Mouse (Mus musculus) pancreas, adult 10 weeks (tissue): ENCODE results near the gene Lars2. TPM values are rescaled to one million over a fixed set of nuclear protein-coding genes. Genes with fewer than 3 reads are reported as not detected.

Experiments
- polyA plus RNA-seq: library from polyadenylated mRNA; stranded (reverse); fragments of 350-450 nt; fragmentation: Illumina TruSeq; extraction: RNeasy Lipid Tissue Mini Kit (QIAGEN cat#74804); gene quantifications from one replicate; pipeline ENCODE4 v1.2.3, GENCODE M21; 2015; ENCODE audit warnings: low read depth, low replicate concordance; ENCODE audit not compliant: insufficient read depth

Gene Lars2
- polyA plus RNA-seq = 33,747 TPM

DNA sequence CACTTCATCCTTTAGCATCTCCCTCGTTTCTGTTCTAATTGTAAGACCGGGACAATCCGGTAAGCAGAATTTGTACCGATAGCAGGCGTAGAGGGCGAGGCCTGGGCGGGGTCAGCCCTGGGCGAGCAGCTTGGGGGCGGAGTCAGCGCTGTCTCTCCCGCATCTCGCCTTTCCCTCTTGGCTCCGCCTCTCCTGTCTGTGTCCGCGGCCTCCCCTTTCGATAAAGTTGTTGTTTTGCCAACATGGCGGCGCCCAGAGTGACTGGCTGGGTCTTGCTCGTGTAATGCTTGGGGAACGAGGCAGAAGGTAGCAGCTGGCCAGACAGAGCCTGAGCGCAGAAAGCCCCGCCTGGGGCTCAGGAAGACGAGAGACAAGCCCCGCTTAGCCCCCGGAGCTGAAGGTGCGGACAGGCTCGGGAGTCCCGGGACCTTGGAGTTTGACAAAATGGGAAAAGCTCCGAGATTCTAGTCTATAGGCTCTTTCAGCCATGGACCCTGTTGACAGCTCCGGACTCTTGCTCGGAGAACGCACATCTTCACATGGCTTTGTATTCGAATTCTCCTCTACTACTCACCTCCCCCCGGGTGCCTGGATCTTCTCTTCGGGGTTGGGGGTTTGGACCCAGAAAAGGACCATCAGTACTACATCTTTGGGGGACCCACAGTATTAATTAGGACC lies at the start of gene Lars2:
Gene Lars2, plus strand, starts transcription at position 220 of the 678 bp plus-strand sequence.

GRCm38 (mm10) chr9:123478586-123479195 lies 112.0 kb downstream of the Lars2 start, which contains the start of gene Limd1:
TSS of gene Limd1 (plus strand) at chr9:123478706.

Other genes starting within 250 kb of the Lars2 start
- 71.5 TPM for gene Clec3b, start 216.0 kb upstream of the Lars2 start, polyA plus RNA-seq
- gene Cdcp1, start 150.9 kb upstream of the Lars2 start, polyA plus RNA-seq = 4.1 TPM
- 1.8 TPM for gene Tmem158, start 106.2 kb upstream of the Lars2 start, polyA plus RNA-seq
- gene Limd1, start 111.8 kb downstream of the Lars2 start, polyA plus RNA-seq = 6.7 TPM
- 7.6 TPM for gene Sacm1l, start 162.8 kb downstream of the Lars2 start, polyA plus RNA-seq